Mouse (Mus musculus): ENCODE results near the gene Gm20883. TPM values are rescaled to one million over a fixed set of nuclear protein-coding genes. Genes with fewer than 3 reads are reported as not detected.
"Not testable (repeated sequence)": the region's sequence is repeated elsewhere in the genome, so short reads cannot be mapped to it uniquely, and the experiment has no call there.

Gm20883 gene
- not detected in 2 replicates for polyA plus RNA-seq (2015; fragmentation: Nextera tagmentation; extraction: Ambion mirVana)

DNA sequence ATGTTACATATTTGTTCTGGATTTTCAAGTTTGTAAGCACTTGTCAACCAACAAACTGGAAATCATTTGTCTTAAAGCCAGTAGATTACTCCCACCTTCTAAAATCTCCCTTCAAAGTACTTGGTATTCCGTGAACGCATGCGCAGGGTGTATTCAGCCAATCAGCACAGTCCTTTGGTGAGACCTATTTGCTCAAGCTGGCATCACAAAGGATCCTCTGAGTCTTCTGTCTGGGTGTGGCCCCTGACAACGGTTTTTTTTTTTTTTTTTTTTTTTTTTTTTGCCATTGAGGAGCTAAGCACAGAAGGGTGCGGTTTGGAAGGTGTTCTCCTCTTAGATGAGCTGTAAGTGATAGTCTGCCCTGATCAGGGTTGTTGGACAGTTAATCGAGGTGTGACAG is at the start of gene Gm20883:
Gene Gm20883 (plus strand): TSS at position 301 of the 400 bp plus-strand sequence.
- not testable (repeated sequence) for H3K4me3 ChIP-seq; H3K27ac ChIP-seq; H3K4me1 ChIP-seq (replicated peaks); H3K4me2 ChIP-seq; H3K9me3 ChIP-seq; H3K9ac ChIP-seq; H3K36me3 ChIP-seq; H3K27me3 ChIP-seq; ATAC-seq (ENCODE audit: low FRiP score)
- WGBS = no CpG with 5 or more reads among the region's 6 CpGs

Measured in hindbrain, embryonic 13.5 days (tissue).